Mouse (Mus musculus) stomach, postnatal 0 days (tissue): ENCODE data around the gene Uimc1. TPM values are rescaled to one million over a fixed set of nuclear protein-coding genes. Genes with fewer than 3 reads are reported as not detected.
A peak's percentile ranks its signal among the peaks of the same experiment; 100 is the strongest.

Experiments used
- ATAC-seq: fragments of 200-750 bp; cut with Nextera tagmentation; 2 replicates; pipeline ENCODE4 v1.8.0; 2017; ENCODE audit not compliant: low FRiP score, low TSS enrichment
- DNase-seq: peaks from one replicate; pipeline ENCODE4 v3.0.0-alpha.2; 2016; ENCODE audit warnings: low spot score
- H3K27ac ChIP-seq: fragments of 300-500 bp; sonication (generic); replicated peaks from 2 replicates; pipeline ENCODE4 v1.5.1; 2014; ENCODE audit warnings: mild to moderate bottlenecking, control low read depth
- H3K27me3 ChIP-seq: fragments of 300-500 bp; sonication (generic); 2 replicates; pipeline ENCODE4 v1.6.1; 2014; ENCODE audit warnings: low read length; ENCODE audit not compliant: control insufficient read depth, insufficient read depth
- H3K36me3 ChIP-seq: fragments of 300-500 bp; sonication (generic); 2 replicates; pipeline ENCODE4 v1.6.1; 2014; ENCODE audit warnings: low read length, mixed read lengths; ENCODE audit not compliant: control insufficient read depth, insufficient read depth
- H3K4me1 ChIP-seq: fragments of 300-500 bp; sonication (generic); replicated peaks from 2 replicates; pipeline ENCODE4 v1.6.1; 2014; ENCODE audit warnings: antibody characterized with exemption; ENCODE audit not compliant: control insufficient read depth, insufficient read depth
- H3K4me2 ChIP-seq: fragments of 300-500 bp; sonication (generic); replicated peaks from 2 replicates; pipeline ENCODE4 v1.6.1; 2014; ENCODE audit warnings: low read depth, mild to moderate bottlenecking, control low read depth, moderate library complexity
- H3K4me3 ChIP-seq: fragments of 300-500 bp; sonication (generic); 2 replicates; pipeline ENCODE4 v1.5.1; 2014; ENCODE audit warnings: low read depth, low read length, control low read depth
- H3K9ac ChIP-seq: fragments of 300-500 bp; sonication (generic); 2 replicates; pipeline ENCODE4 v1.6.1; 2014; ENCODE audit warnings: mild to moderate bottlenecking, low read length, control low read depth, mixed read lengths
- H3K9me3 ChIP-seq: fragments of 300-500 bp; sonication (generic); 2 replicates; pipeline ENCODE4 v1.6.1; 2016; ENCODE audit warnings: low read length; ENCODE audit not compliant: control insufficient read depth
- CTCF ChIP-seq: IDR thresholded peaks from 2 replicates; pipeline ENCODE4 v1.5.1; 2016; ENCODE audit warnings: antibody characterized with exemption, low read depth, mild to moderate bottlenecking, moderate library complexity
- EP300 ChIP-seq: optimal IDR thresholded peaks from 2 replicates; pipeline ENCODE3; 2016; ENCODE audit warnings: antibody characterized with exemption
- WGBS: fragments of 180-500 bp; shearing (Covaris S2); extraction: QIAGEN DNeasy Blood & Tissue Kit; methylation state at CpG from one replicate; pipeline ENCODE4 v1.1.7; 2014; 5-methylcytosine and 5-hydroxymethylcytosine counted together
- polyA plus RNA-seq: library from polyadenylated mRNA; unstranded; fragments of >200 nt; fragmentation: Nextera tagmentation; extraction: Ambion mirVana; gene quantifications from 2 replicates; pipeline ENCODE4 v1.2.1, GENCODE M21; 2015

Gene Uimc1
- polyA plus RNA-seq, 1 experiment from 2014 or later = 16.7 TPM

GRCm38 (mm10) chr13:55069719-55070118, 30.4 kb downstream of the Uimc1 start:
- DNase-seq = no peak
- Histone ChIP-seq H3K4me2 (no peak overlapping the region), H3K27ac (no peak overlapping the region), H3K4me1 (no peaks in the 10 kb centered on the region), H3K9ac (no peak overlapping the region), H3K27me3 (no peaks in the 10 kb centered on the region), H3K36me3 (no peaks in the 10 kb centered on the region), H3K4me3 (no peak overlapping the region), H3K9me3 (no peaks in the 10 kb centered on the region)
- 52% methylated on average over 7 of the region's 7 CpGs for WGBS
- ATAC-seq = no peak
- no peak for TF ChIP-seq EP300
- no peak for TF ChIP-seq CTCF

GRCm38 (mm10) chr13:55063276-55063675, 36.8 kb downstream of the Uimc1 start:
- no peak overlapping the region for H3K27ac ChIP-seq
- no peak overlapping the region for H3K4me2 ChIP-seq
- TF ChIP-seq EP300 (no peak), CTCF (no peak)
- H3K9me3 ChIP-seq = no peaks in the 10 kb centered on the region
- H3K9ac ChIP-seq = no peak overlapping the region
- no peak overlapping the region for H3K4me3 ChIP-seq
- DNase-seq (no peak), ATAC-seq (no peak)
- no peaks in the 10 kb centered on the region for H3K36me3 ChIP-seq
- H3K27me3 ChIP-seq = no peaks in the 10 kb centered on the region
- 76% methylated on average over 2 of the region's 2 CpGs for WGBS
- no peaks in the 10 kb centered on the region for H3K4me1 ChIP-seq

- DNase-seq (no peak), ATAC-seq (no peak)
- Histone ChIP-seq H3K4me3 (no peak overlapping the region), H3K4me1 (no peaks in the 10 kb centered on the region), H3K4me2 (no peak overlapping the region), H3K27ac (no peak overlapping the region), H3K9me3 (no peaks in the 10 kb centered on the region), H3K9ac (no peak overlapping the region), H3K27me3 (no peaks in the 10 kb centered on the region), H3K36me3 (no peaks in the 10 kb centered on the region)
- WGBS = 95% methylated on average over 2 of the region's 2 CpGs
- TF ChIP-seq CTCF = peak; percentile 61
- TF ChIP-seq EP300 = no peak
These were observed 42.1 kb downstream of the Uimc1 start for GRCm38 (mm10) chr13:55058042-55058441.

- Histone ChIP-seq H3K36me3 (no peaks in the 10 kb centered on the region), H3K9me3 (no peaks in the 10 kb centered on the region), H3K27me3 (no peaks in the 10 kb centered on the region), H3K9ac (no peak overlapping the region), H3K4me3 (no peak overlapping the region), H3K27ac (no peak overlapping the region), H3K4me2 (no peak overlapping the region), H3K4me1 (no peaks in the 10 kb centered on the region)
- DNase-seq (no peak), ATAC-seq (no peak)
- no peak for TF ChIP-seq CTCF
- WGBS = 84% methylated on average over 3 of the region's 3 CpGs
These were observed 52.4 kb downstream of the Uimc1 start for GRCm38 (mm10) chr13:55047706-55048105.

- H3K4me1 ChIP-seq = no peaks in the 10 kb centered on the region
- WGBS = 93% methylated on average over 2 of the region's 2 CpGs
- peaks cover 3% of the 10 kb centered on the region; the same call in 1 of the 2 replicates for H3K36me3 ChIP-seq
- ATAC-seq = no peak
- H3K4me2 ChIP-seq = no peak overlapping the region
- no peaks in the 10 kb centered on the region for H3K27me3 ChIP-seq
- no peak overlapping the region for H3K27ac ChIP-seq
- no peak for TF ChIP-seq CTCF
- TF ChIP-seq EP300 = no peak
- DNase-seq = no peak
- H3K9me3 ChIP-seq = no peaks in the 10 kb centered on the region
- no peak overlapping the region for H3K9ac ChIP-seq
- H3K4me3 ChIP-seq = no peak overlapping the region
These were observed 60.1 kb downstream of the Uimc1 start for GRCm38 (mm10) chr13:55040016-55040415.

- no peak overlapping the region for H3K9ac ChIP-seq
- H3K9me3 ChIP-seq = no peaks in the 10 kb centered on the region
- TF ChIP-seq CTCF (no peak), EP300 (no peak)
- WGBS = 85% methylated on average over 2 of the region's 2 CpGs
- no peak overlapping the region for H3K27ac ChIP-seq
- H3K27me3 ChIP-seq = no peaks in the 10 kb centered on the region
- no peaks in the 10 kb centered on the region for H3K4me1 ChIP-seq
- H3K36me3 ChIP-seq = peaks cover 5% of the 10 kb centered on the region; the same call in 1 of the 2 replicates
- no peak overlapping the region for H3K4me2 ChIP-seq
- DNase-seq (no peak), ATAC-seq (no peak)
- no peak overlapping the region for H3K4me3 ChIP-seq
These were observed 75.9 kb downstream of the Uimc1 start for GRCm38 (mm10) chr13:55024215-55024614.
